Mouse (Mus musculus) skeletal muscle tissue, adult 2 months (tissue): Measurements from ENCODE around the gene Dhrs2.

Experiments
- DNase-seq: peaks from one replicate; pipeline ENCODE4 v3.0.0-alpha.2; 2012; ENCODE audit warnings: low read depth, low spot score

Gene Dhrs2

GRCm38 (mm10) chr14:55248284-55248683 is 26.5 kb downstream of the Dhrs2 start:
- DNase-seq: no peak

GRCm38 (mm10) chr14:55253580-55253979 is 31.8 kb downstream of the Dhrs2 start:
- no peak for DNase-seq

GRCm38 (mm10) chr14:55255443-55255842 is 33.6 kb downstream of the Dhrs2 start:
- DNase-seq: no peak

- DNase-seq: no peak
Measured at GRCm38 (mm10) chr14:55271158-55271557, 49.4 kb downstream of the Dhrs2 start.

- DNase-seq: no peak
Measured at GRCm38 (mm10) chr14:55273023-55273422, 51.2 kb downstream of the Dhrs2 start.

GRCm38 (mm10) chr14:55274810-55275209 is 53.0 kb downstream of the Dhrs2 start:
- no peak for DNase-seq

- DNase-seq: no peak
Measured at GRCm38 (mm10) chr14:55279322-55280069, 57.7 kb downstream of the Dhrs2 start.
